In the genomic region with DNA sequence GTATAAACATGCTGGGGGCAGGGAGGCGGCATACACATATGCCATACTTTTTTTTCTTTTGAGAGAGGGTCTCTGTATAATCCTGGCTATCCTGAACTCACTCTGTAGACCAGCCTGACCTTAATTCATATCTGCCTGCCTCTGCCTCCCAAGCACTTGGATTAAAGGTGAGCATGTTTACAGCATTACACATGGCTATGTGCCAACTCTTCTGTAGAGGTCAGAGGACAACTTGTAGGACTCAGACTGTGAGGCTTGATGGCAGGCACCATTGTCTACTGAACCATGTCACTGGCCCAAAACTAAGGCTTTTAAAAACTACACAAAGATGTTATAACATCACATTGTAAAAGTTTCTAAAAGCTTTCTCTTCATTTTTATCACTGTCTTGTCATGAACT, we compare ENCODE assay signal across 12 mouse cellular contexts.
"Had no signal": no experiment of that assay in that cellular context is flagged by ENCODE, and none has a peak within 500 bp of the region (broad histone marks: within the 10 kb centered on the region; RNA-seq: fewer than 3 reads in every experiment).

No protein-coding gene starts in this region.

- DNase-seq: lung, embryonic 14.5 days; lung, postnatal 10 days; lung, postnatal 4 days; midbrain, embryonic 14.5 days; retina, postnatal 1 day; right cerebral cortex, adult 18-20 months; right cerebral cortex, postnatal 25 days; right cerebral cortex, postnatal 4 days; spleen, adult 18-20 months; thymus, adult 18-20 months; thymus, postnatal 14 days; thymus, postnatal 36 days had no signal
